Mouse (Mus musculus): Measurements from ENCODE around the gene Ap3d1.

Gene Ap3d1

GRCm38 (mm10) chr10:80756967-80757366 is 14.9 kb upstream of the Ap3d1 start:
- DNase-seq: no peak

DNA sequence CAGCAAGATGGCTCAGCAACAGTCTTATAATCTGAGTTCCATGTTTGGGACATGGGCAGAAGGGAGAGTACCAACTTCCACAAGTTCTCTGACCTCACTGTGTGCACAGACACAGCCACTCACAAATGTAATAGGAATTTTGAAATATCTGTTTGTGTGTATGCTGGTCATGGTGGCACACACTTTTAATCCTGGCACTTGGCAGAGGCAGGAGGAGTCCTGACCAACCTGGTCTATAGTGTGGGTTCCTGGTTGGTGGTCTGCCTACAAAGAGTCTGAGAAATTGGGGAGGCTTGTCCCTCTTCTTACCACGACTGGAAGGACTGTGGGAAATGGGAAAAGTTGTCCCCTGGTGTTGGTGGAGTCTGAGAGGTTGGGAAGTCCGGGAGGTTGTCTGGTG is 14.4 kb upstream of the Ap3d1 start:
- no peak for DNase-seq

DNA sequence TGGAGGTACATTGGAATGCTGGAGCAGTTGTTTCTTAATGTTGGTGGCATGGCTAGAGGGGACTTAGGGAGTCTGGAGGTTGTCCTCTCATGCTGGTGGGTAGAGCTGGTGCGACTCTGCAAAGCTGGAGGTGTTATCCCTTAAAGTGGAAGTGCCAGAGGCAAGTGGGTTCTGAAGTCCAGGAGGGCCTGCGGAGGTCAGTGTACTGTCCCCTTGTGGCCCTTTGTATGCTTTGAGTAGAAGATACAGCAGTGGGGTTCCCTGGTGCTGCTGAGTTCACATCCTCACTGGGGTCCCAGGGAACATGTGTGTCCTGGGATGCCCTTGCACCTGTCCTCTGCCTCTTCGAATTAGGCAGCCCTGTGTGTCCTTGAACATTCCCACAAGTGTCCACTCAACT is 14.0 kb upstream of the Ap3d1 start:
- DNase-seq: no peak

- no peak for DNase-seq
Measured at GRCm38 (mm10) chr10:80755291-80756015, 13.4 kb upstream of the Ap3d1 start.

- DNase-seq: peak; percentile 99
Measured at GRCm38 (mm10) chr10:80754594-80755290, 12.7 kb upstream of the Ap3d1 start, which contains the start of gene Dot1l. Gene Dot1l (plus strand): TSS chr10:80755206.

DNA sequence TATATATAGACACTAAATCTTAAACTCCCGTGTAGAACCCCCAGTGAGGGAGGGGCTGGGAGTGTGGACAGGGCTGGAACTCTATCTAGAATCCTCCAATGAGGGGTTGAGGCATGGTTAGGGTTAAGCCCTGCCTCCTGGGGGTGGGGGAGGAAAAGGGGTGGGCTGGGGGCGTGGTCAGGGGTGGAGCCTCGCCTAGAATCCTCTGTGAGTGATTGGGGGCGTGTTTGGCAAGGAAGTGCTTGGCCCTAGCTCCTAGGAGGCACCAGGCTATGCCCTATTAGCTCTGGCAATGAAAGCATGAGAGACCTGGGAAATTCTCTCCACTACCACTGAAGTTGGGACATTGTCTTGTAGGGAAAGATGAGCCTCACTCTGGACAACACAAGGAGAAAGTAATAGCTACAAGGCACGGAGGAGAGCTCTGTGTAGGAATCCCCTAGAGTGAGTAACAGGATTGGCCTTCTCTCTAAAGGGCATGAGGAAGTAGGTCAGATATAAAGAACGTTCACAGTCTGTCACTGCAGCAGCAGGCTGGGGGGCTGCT is 10.1 kb upstream of the Ap3d1 start:
- DNase-seq: peak; percentile 89

DNA sequence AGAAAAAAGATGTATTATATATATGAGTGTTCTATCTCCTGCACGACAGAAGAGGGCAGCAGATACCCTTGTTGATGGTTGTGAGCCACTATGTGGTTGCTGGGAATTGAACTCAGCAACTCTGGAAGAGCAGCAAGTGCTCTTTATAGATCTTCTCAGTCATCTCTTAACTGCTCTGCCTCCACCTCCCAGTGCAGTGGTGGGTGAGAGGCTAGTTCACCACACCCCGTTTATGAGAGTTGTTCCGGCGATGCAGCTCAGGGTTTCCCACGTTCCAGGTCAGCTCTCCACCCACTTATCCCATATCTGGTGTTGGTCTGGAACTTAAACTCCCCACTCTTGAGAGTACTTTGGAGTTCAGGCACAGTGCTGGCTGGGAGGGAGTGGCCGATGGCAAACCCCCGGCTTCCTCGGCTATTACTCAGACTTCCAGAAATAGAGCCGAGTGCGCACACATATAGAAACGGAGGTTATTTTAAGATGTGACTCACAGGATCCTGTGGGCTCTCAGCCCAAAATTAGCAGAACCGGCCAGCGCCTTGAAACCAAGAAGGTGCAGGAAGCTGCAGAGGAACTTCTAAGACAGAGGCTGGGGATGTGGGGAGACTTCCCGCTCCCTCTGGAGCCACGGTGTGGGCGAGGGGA is 9.2 kb upstream of the Ap3d1 start:
- peak; percentile 70 for DNase-seq

- peak; percentile 80 for DNase-seq
Measured at GRCm38 (mm10) chr10:80748609-80749008, 6.5 kb upstream of the Ap3d1 start.

DNA sequence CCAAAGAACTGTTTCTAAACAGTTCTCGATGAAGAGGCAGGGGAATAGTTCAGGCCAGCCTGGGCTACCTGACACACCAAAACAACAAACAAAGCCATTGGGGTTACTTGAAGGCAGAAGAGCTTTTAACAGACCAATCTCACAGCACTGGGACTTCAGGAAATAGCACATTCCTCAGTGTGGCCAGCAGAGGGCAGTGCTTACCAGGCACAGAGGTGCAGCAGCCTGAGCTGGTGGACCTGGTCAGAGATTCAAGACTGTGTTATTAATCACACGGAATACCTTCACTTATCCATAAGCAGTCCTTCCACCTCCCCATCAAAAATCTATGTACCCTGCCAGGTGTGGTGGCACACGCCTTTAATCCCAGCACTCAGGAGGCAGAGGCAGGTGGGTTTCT is 5.3 kb upstream of the Ap3d1 start:
- peak; percentile 82 for DNase-seq

- peak; percentile 74 for DNase-seq
Measured at GRCm38 (mm10) chr10:80744262-80744661, 2.2 kb upstream of the Ap3d1 start.

DNA sequence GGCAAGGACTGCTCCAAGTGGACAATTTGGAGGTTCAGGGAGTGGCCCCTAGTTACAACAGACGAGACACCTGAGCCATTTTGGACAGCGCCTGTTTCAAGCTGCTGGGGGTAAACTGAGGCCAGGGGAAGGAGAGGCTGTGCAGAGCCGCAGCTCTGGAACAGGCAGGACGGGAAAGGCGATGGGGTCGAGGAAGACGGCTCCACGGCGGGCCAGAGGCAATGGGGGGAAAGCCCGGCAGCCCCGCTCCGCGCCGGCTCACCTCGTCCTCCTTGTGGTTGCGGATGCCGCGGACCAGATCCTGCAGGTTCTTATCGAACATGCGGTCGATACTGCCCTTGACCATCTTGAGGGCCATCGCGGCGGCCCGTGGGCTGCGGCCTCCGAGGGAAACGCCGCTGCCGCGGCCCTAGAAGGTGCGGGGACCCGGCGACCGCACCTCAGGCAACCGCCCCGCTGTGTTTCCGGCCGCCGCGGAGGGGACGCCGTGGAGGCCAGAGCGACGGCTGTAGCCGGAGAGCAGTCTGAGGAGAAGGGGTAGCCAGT is 357 bp downstream of the Ap3d1 start:
- DNase-seq: no peak

DNA sequence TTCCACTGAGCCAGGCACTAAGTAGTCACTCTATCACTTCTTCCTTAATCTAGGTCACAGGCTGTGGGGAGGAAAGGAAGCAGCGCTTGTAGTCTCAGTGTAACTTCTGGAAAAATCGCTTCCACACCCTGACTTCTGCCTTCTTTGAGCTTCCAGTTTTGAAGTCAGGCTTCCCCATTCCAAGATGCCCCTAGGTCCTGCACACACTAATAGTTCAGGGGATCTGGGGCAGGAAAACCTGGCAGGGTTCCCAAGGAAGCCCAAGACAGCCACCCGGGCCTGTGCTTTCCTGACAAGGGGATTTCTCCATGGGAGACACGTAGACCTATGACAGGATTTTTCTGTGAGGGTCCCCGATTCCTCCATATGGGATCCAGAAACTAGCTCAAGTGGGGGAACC is 918 bp downstream of the Ap3d1 start:
- peak; percentile 50 for DNase-seq

DNA sequence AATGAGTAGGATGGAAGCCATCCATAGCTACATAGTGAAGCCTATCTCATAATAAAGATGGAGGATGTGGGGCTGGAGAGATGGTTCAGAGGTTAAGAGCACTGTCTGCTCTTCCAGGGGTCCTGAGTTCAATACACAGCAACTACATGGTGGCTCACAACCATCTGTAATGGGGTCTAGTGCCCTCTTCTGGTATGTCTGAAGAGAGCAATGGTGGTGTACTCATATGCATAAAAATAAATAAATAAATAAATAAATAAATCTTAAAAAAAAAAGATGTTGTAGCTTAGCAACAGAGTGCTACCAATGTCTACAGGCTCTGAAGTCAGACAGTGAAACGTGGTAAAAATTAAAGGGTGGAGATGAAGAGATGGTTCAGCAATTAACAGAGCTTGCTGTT is 3.4 kb downstream of the Ap3d1 start:
- DNase-seq: no peak

DNA sequence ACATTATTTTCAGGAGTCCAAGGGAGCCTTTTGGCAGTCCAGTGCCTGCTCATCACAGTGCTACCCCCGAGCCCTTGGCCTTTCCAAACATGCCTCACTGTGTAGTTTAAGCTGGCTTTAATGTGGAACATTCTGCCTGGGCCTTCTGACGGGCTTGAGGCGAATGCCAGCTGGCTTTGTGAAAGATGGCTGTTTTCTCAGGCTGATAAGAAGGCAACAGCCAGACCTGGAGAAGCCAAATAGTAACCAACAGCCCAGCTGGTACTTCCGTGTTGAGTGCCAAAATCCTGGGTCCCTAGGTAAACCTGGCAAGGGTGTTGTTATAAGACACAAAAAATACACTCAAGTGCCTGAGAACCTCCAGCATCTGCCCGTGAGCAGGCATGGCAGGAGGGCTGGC is 5.3 kb downstream of the Ap3d1 start:
- no peak for DNase-seq

GRCm38 (mm10) chr10:80732611-80733101 is 9.4 kb downstream of the Ap3d1 start:
- no peak for DNase-seq

DNA sequence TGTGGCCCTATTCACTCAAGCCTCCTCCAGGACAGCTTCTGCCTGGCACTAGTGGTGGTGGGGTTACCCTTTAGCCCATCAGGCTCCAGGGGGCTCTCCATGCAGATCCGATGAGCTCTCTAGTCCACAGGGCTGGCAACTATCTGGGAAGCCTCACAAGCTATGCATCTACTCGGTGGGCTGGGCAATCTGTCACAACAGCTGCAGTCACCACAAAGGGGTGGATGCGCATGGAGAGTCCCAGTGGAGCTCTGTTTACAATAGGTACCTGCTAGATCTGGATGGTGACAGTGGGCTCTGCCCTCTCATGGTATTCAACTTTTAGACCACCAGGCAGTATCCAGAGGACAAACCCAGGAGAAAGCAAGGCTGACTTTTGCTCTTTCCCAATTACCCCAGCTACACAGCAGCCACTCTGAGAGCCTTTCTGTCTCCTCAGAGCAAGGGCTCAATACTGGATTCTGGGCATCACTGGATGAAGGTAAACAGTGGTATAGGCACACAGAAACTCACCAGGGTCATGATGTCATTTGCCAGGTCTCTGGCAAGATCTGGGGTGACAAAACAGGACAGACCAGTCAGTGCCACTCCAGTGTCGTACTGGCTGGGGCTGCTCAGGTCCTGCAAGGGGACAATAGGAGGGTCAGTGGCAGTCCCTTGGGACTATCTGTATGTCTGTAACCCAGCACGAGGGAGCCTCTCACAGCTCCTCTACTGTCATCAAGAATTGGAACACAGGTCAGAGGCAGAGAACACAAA is 14.5 kb downstream of the Ap3d1 start:
- DNase-seq: no peak

DNA sequence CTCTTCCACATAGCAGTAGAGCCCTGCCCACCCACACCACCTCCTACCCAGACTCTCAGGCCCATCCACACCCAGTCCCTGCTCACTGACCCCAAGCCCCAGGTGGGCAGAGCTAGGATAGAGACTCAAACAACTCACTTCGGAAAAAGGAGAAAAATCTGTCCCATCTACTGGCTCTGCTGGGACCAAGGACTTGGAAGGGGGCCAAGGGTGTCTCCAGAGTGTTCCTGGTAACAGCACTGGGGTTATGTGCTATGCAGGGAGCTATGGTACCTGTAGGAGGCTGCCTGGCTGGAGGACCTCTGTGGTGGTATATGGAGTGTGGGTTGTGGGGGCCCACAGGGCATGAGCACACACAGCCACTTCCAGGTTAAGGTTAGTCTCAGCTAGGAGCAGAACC is 24.8 kb downstream of the Ap3d1 start:
- DNase-seq: no peak

- no peak for DNase-seq
Measured at GRCm38 (mm10) chr10:80710834-80711233, 31.2 kb downstream of the Ap3d1 start.

DNA sequence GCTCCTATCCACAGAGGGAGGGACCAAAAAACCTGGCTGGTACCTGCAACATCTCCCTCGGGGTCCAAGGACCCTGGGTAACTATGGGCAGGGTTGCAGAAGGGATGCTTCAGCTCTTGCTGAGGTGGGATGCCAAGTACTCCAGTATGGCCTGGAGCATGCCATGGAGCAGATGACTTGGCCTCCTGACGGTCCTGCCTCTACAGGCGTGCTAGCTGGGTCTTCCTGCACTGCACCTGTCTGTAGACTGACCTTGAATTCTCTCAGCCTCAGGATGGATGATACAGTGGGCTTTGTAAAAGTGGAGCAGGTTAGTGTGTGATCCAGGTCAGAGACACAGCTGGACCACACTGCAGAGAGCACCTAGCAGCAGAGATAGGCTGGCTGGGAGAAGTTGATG is 36.6 kb downstream of the Ap3d1 start:
- DNase-seq: no peak

- DNase-seq: no peak
Measured at GRCm38 (mm10) chr10:80705033-80705432, 37.0 kb downstream of the Ap3d1 start.

DNA sequence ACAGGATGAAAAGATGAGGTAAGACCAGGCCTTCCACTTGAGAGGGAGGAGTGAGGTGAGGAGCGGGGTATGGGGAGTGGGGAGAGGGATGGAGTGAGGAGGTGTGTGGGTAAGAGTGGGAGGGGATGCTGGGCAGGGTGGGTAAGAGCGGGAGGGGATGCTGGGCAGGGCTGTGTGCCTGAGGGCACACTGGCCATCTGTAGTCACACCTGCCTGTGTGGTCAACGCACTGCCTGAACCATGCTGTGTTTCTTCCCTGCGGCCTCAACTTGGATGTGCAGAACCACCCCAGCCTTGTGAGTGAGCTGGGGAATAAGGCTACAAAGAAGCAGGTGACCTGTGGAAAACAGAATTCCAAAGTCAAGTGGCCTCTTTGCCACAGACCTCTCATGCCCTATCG is 37.6 kb downstream of the Ap3d1 start:
- DNase-seq: no peak

GRCm38 (mm10) chr10:80703643-80704042 is 38.4 kb downstream of the Ap3d1 start:
- DNase-seq: no peak
